Mouse (Mus musculus): ENCODE results near the gene Adcy7. TPM values are rescaled to one million over a fixed set of nuclear protein-coding genes. Genes with fewer than 3 reads are reported as not detected.

Adcy7 gene
- polyA plus RNA-seq, 1 experiment from 2014 or later: 21.1 TPM

Other genes starting within 250 kb of the Adcy7 start
- 45.0 and 51.3 TPM in 2 replicates for gene Cnep1r1, start 153.6 kb upstream of the Adcy7 start, polyA plus RNA-seq (2015; fragmentation: Nextera tagmentation; extraction: Ambion mirVana)
- gene Heatr3, start 134.5 kb upstream of the Adcy7 start, polyA plus RNA-seq (2015; fragmentation: Nextera tagmentation; extraction: Ambion mirVana): 29.7 and 33.6 TPM in 2 replicates
- 8.5 and 9.3 TPM in 2 replicates for gene Tent4b, start 73.2 kb upstream of the Adcy7 start, polyA plus RNA-seq (2015; fragmentation: Nextera tagmentation; extraction: Ambion mirVana)
- gene Brd7, start 89.8 kb downstream of the Adcy7 start, polyA plus RNA-seq (2015; fragmentation: Nextera tagmentation; extraction: Ambion mirVana): 89.9 and 95.7 TPM in 2 replicates
- 4.1 and 4.7 TPM in 2 replicates for gene Nkd1, start 249.0 kb downstream of the Adcy7 start, polyA plus RNA-seq (2015; fragmentation: Nextera tagmentation; extraction: Ambion mirVana)